Mouse (Mus musculus) kidney, embryonic 14.5 days (tissue): ENCODE measurements around the gene Triobp. TPM values are rescaled to one million over a fixed set of nuclear protein-coding genes. Genes with fewer than 3 reads are reported as not detected.
A peak's percentile ranks its signal among the peaks of the same experiment; 100 is the strongest.

Source experiments
- ATAC-seq: fragments of 200-750 bp; cut with Nextera tagmentation; 2 replicates; pipeline ENCODE4 v1.8.0; 2017; ENCODE audit warnings: moderate number of reproducible peaks, mild to moderate bottlenecking, moderate TSS enrichment, moderate library complexity; ENCODE audit not compliant: low FRiP score, low TSS enrichment
- H3K27ac ChIP-seq: fragments of 300-500 bp; sonication (generic); 2 replicates; pipeline ENCODE4 v1.5.1; 2014; ENCODE audit warnings: low read depth, mild to moderate bottlenecking, low read length, moderate library complexity, mixed read lengths
- H3K27me3 ChIP-seq: fragments of 300-500 bp; sonication (generic); 2 replicates; pipeline ENCODE4 v1.6.1; 2014; ENCODE audit warnings: mild to moderate bottlenecking, low read length; ENCODE audit not compliant: control insufficient read depth, insufficient read depth
- H3K36me3 ChIP-seq: fragments of 300-500 bp; sonication (generic); 2 replicates; pipeline ENCODE4 v1.6.1; 2014; ENCODE audit warnings: low read length, mixed read lengths; ENCODE audit not compliant: control insufficient read depth, insufficient read depth
- H3K4me1 ChIP-seq: fragments of 300-500 bp; sonication (generic); 2 replicates; pipeline ENCODE4 v1.6.1; 2014; ENCODE audit warnings: low read length, mixed read lengths; ENCODE audit not compliant: control insufficient read depth, insufficient read depth
- H3K4me2 ChIP-seq: fragments of 300-500 bp; sonication (generic); replicated peaks from 2 replicates; pipeline ENCODE4 v1.6.1; 2014; ENCODE audit warnings: low read depth, mild to moderate bottlenecking, low read length
- H3K4me3 ChIP-seq: fragments of 300-500 bp; sonication (generic); 2 replicates; pipeline ENCODE4 v1.5.1; 2014; ENCODE audit warnings: mild to moderate bottlenecking, low read length
- H3K9ac ChIP-seq: fragments of 300-500 bp; sonication (generic); 2 replicates; pipeline ENCODE4 v1.6.1; 2014; ENCODE audit warnings: low read depth, mild to moderate bottlenecking, low read length, moderate library complexity
- H3K9me3 ChIP-seq: fragments of 300-500 bp; sonication (generic); 2 replicates; pipeline ENCODE4 v1.6.1; 2016; ENCODE audit warnings: low read length; ENCODE audit not compliant: control insufficient read depth
- WGBS: fragments of 180-500 bp; shearing (Covaris S2); extraction: QIAGEN DNeasy Blood & Tissue Kit; methylation state at CpG from one replicate; pipeline ENCODE4 v1.1.7; 2014; 5-methylcytosine and 5-hydroxymethylcytosine counted together
- polyA plus RNA-seq: library from polyadenylated mRNA; unstranded; fragments of >200 nt; fragmentation: Nextera tagmentation; extraction: Ambion mirVana; gene quantifications from 2 replicates; pipeline ENCODE4 v1.2.1, GENCODE M21; 2014

Triobp gene
- polyA plus RNA-seq, 1 experiment from 2014 or later = 54.9 TPM

- WGBS = 79% methylated on average over 7 of the region's 7 CpGs
- H3K27ac ChIP-seq = no peak overlapping the region
- no peak for ATAC-seq
- H3K4me2 ChIP-seq = no peak overlapping the region
- no peak overlapping the region for H3K4me3 ChIP-seq
- H3K27me3 ChIP-seq = no peaks in the 10 kb centered on the region
- peaks cover 4% of the 10 kb centered on the region; the same call in 1 of the 2 replicates for H3K36me3 ChIP-seq
- no peaks in the 10 kb centered on the region for H3K9me3 ChIP-seq
- peaks cover 8% of the 10 kb centered on the region; the same call in 1 of the 2 replicates for H3K4me1 ChIP-seq
- no peak overlapping the region for H3K9ac ChIP-seq
Observed at GRCm38 (mm10) chr15:78946232-78946631, 1.3 kb upstream of the Triobp start.

DNA sequence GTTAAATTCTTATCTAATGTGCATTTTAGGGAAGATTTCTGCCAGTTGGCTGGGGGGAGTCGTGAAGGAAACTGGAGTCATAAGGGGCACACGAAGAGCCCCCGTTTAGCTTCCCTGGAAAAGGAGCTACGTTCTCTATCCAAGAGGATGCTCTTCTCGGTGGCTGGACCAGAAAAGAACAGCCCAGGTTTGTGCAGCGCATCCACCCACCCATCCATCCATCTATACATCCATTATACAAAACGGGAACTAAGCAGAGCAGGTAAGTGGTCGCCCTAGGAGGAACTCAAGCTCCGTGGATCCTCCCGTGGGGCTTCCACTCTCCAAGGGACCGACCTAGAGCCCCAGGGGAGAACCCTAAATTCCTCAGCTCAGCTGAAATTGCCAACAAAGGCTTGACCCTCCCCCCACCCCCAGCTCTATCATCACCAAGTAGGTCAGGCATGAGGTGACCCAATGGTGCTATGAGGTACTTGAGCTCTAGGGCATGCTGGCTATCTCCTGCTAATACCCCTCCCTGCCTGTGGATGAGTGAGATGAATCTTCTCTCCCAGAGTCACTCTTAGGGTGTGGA is 715 bp downstream of the Triobp start:
- H3K4me2 ChIP-seq = peak overlapping the region; percentile 59
- peak overlapping the region; percentile 52 for H3K9ac ChIP-seq
- peak overlapping the region; percentile 41 for H3K4me3 ChIP-seq
- no peaks in the 10 kb centered on the region for H3K27me3 ChIP-seq
- ATAC-seq = 0 out of 2 replicates have a peak, but pooled peaks have one; percentile 2
- H3K27ac ChIP-seq = 0 out of 2 replicates have a peak overlapping the region, but pooled peaks have one; percentile 5
- WGBS = under 1% methylated on average over 11 of the region's 11 CpGs
- H3K36me3 ChIP-seq = no peaks in the 10 kb centered on the region
- H3K9me3 ChIP-seq = no peaks in the 10 kb centered on the region
- H3K4me1 ChIP-seq = peaks cover 8% of the 10 kb centered on the region; the same call in 1 of the 2 replicates

DNA sequence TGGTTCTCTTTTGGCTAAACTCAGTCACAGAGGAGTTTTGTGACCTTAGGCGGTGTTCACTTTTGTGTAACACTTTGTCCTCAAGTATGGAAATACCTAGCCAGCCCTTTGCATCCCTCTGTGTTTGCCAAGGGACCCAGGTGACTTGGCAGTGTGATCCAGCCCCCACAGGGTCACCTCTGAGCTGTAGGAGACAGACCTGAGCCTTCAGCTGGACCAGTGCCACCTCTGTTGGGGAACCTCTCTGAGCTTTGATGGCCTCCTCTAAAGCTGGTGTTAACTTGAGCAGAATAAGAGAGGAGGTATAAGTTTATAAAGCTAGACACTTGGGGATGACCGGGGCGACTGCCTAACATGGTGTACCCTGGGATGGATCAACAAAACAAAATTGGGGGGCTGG is 1.4 kb downstream of the Triobp start:
- WGBS = 94% methylated on average over 3 of the region's 3 CpGs
- Histone ChIP-seq H3K9me3 (no peaks in the 10 kb centered on the region), H3K9ac (no peak overlapping the region), H3K36me3 (no peaks in the 10 kb centered on the region), H3K4me2 (no peak overlapping the region), H3K4me1 (peaks cover 8% of the 10 kb centered on the region; the same call in 1 of the 2 replicates), H3K4me3 (no peak overlapping the region), H3K27me3 (no peaks in the 10 kb centered on the region), H3K27ac (no peak overlapping the region)
- no peak for ATAC-seq

- Histone ChIP-seq H3K4me2 (no peak overlapping the region), H3K9ac (no peak overlapping the region), H3K27ac (no peak overlapping the region), H3K9me3 (no peaks in the 10 kb centered on the region), H3K36me3 (peaks cover 6% of the 10 kb centered on the region; the same call in 1 of the 2 replicates), H3K27me3 (no peaks in the 10 kb centered on the region), H3K4me3 (no peak overlapping the region), H3K4me1 (peaks cover 10% of the 10 kb centered on the region; the same call in 1 of the 2 replicates)
- no peak for ATAC-seq
- 88% methylated on average over 3 of the region's 3 CpGs for WGBS
Observed at GRCm38 (mm10) chr15:78955663-78956062, 8.1 kb downstream of the Triobp start.

DNA sequence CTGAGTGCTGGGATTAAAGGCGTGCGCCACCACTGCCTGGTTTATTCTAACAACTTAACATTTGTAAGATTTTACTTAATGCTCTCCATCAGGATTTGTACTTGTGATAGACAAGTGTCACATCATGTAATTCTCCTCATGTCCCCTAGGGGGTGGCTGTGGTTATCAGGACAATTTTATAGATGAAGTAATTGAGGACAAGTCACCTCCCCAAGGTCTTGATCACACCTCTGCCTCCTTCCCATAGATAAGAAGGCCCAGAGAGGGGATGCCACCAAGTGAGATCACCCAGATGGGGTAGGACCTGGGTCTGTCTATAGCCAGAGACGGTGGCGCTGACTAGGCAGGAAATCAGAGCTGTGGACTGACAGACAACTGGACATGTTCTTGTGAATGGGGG is 8.8 kb downstream of the Triobp start:
- H3K9me3 ChIP-seq = no peaks in the 10 kb centered on the region
- no peaks in the 10 kb centered on the region for H3K27me3 ChIP-seq
- 0 out of 2 replicates have a peak overlapping the region, but pooled peaks have one; percentile 24 for H3K27ac ChIP-seq
- 74% methylated on average over 4 of the region's 4 CpGs for WGBS
- no peak overlapping the region for H3K4me3 ChIP-seq
- peak; percentile 21; the same call in 1 of the 2 replicates for ATAC-seq
- H3K4me1 ChIP-seq = peaks cover 10% of the 10 kb centered on the region; the same call in 1 of the 2 replicates
- H3K36me3 ChIP-seq = peaks cover 6% of the 10 kb centered on the region; the same call in 1 of the 2 replicates
- H3K9ac ChIP-seq = no peak overlapping the region
- H3K4me2 ChIP-seq = no peak overlapping the region

DNA sequence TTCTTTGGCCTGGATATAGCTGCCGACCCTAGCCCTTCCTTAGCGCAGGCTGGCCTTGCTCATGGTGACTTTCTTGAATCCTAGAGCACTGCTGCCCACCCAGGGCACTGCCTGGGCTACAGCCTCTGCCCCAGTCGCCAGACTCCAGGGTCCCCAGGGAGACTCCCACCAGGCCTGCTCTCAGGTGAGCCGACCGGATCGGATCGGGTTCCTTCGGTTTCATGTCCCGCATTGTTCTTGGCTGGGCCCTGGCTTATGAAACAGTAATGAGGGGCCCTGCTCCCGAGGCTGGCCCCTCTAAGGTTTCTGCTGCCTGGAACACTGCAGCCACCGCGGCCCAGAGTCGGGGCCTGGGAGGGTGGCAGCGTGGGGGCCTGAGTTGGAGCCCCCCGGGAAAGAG is 9.5 kb downstream of the Triobp start:
- peak; percentile 63 for ATAC-seq
- peak overlapping the region; percentile 25 for H3K4me2 ChIP-seq
- H3K4me3 ChIP-seq = no peak overlapping the region
- peaks cover 6% of the 10 kb centered on the region; the same call in 1 of the 2 replicates for H3K36me3 ChIP-seq
- H3K9ac ChIP-seq = no peak overlapping the region; the same call in 1 of the 2 replicates
- no peaks in the 10 kb centered on the region for H3K9me3 ChIP-seq
- 33% methylated on average over 15 of the region's 15 CpGs for WGBS
- H3K27ac ChIP-seq = 0 out of 2 replicates have a peak overlapping the region, but pooled peaks have one; percentile 24
- H3K4me1 ChIP-seq = peaks cover 10% of the 10 kb centered on the region; the same call in 1 of the 2 replicates
- no peaks in the 10 kb centered on the region for H3K27me3 ChIP-seq

- Histone ChIP-seq H3K9ac (no peak overlapping the region), H3K36me3 (peaks cover 6% of the 10 kb centered on the region; the same call in 1 of the 2 replicates), H3K27ac (no peak overlapping the region), H3K9me3 (no peaks in the 10 kb centered on the region), H3K4me1 (peaks cover 10% of the 10 kb centered on the region; the same call in 1 of the 2 replicates), H3K4me3 (no peak overlapping the region), H3K4me2 (no peak overlapping the region), H3K27me3 (no peaks in the 10 kb centered on the region)
- WGBS = 81% methylated on average over 11 of the region's 11 CpGs
- no peak for ATAC-seq
Observed at GRCm38 (mm10) chr15:78959537-78959936, 12.0 kb downstream of the Triobp start.

DNA sequence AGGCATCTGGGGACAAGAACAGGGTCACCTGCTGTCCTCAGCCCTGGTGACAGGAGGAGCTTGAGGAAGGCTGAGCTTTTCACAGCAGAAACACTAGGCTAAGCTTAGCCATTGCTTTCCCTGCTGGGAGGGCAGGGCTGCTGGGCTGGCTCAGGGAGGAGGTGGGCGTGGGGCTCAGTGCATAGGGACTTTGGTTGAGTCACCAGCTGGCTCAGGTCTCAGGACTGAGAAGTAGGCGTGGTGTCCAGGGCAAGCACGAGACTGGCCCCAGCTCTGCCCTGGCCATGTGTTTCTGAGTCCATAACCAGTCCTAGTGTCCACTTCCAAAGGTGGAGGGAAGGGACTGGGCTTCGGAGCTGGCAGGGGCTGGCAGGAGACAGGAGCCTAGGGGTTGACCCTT is 12.6 kb downstream of the Triobp start:
- Histone ChIP-seq H3K9me3 (no peaks in the 10 kb centered on the region), H3K27me3 (no peaks in the 10 kb centered on the region), H3K9ac (no peak overlapping the region), H3K27ac (no peak overlapping the region), H3K36me3 (peaks cover 6% of the 10 kb centered on the region; the same call in 1 of the 2 replicates), H3K4me2 (no peak overlapping the region), H3K4me1 (peaks cover 10% of the 10 kb centered on the region; the same call in 1 of the 2 replicates), H3K4me3 (no peak overlapping the region)
- WGBS = 81% methylated on average over 4 of the region's 4 CpGs
- no peak for ATAC-seq

GRCm38 (mm10) chr15:78962885-78963284 is 15.4 kb downstream of the Triobp start:
- no peaks in the 10 kb centered on the region for H3K9me3 ChIP-seq
- H3K9ac ChIP-seq = no peak overlapping the region
- H3K27me3 ChIP-seq = no peaks in the 10 kb centered on the region
- H3K4me1 ChIP-seq = no peaks in the 10 kb centered on the region
- ATAC-seq = peak; percentile 61
- peaks cover 10% of the 10 kb centered on the region; the same call in 1 of the 2 replicates for H3K36me3 ChIP-seq
- no peak overlapping the region for H3K27ac ChIP-seq
- H3K4me3 ChIP-seq = no peak overlapping the region
- WGBS = 33% methylated on average over 2 of the region's 2 CpGs
- no peak overlapping the region for H3K4me2 ChIP-seq
